Mouse (Mus musculus) thymus, adult 2 months (tissue): ENCODE data around the gene Hinfp.

Experiments
- CTCF ChIP-seq: fragments of 200-500 bp; IDR thresholded peaks from 2 replicates; pipeline ENCODE4 v1.5.1; 2012; ENCODE audit warnings: mild to moderate bottlenecking, control low read depth, low read length, moderate library complexity, borderline replicate concordance; ENCODE audit not compliant: control insufficient read depth, poor library complexity, insufficient read depth; ENCODE audit errors: extremely low read depth
- POLR2A ChIP-seq: fragments of 200-500 bp; IDR thresholded peaks from 2 replicates; pipeline ENCODE4 v1.6.1; 2012; ENCODE audit warnings: mild to moderate bottlenecking, low read length, control low read depth, moderate library complexity; ENCODE audit not compliant: control insufficient read depth, poor library complexity, insufficient read depth; ENCODE audit errors: extremely low read depth

DNA sequence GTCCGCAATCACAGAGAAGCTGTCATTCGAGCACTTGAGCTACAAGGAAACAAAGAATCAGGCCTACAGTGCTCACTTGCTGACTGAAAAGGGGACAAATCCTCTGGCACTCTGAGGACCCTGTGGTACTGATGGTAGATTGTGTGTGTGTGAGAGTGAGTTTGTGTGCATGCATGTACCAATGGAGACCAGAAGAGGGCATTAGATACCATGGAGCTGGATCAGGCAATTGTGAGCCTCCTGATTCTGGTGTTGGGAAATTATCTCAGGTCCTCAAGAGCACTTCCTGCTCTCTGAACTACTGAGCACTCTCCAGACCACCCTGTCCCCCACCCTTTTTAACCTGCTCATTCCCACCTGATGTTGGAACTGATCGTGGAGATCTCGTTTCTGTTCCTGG is 43.1 kb upstream of the Hinfp start:
- no peak for TF ChIP-seq CTCF
- no peak for TF ChIP-seq POLR2A
